Mouse (Mus musculus) midbrain, embryonic 12.5 days (tissue): ENCODE measurements around the gene Chst2. TPM values are rescaled to one million over a fixed set of nuclear protein-coding genes. Genes with fewer than 3 reads are reported as not detected.
A peak's percentile ranks its signal among the peaks of the same experiment; 100 is the strongest.

Experiments used
- ATAC-seq: fragments of 200-750 bp; cut with Nextera tagmentation; 2 replicates; pipeline ENCODE4 v1.8.0; 2017; ENCODE audit warnings: low read depth, moderate TSS enrichment, moderate library complexity; ENCODE audit not compliant: low FRiP score
- H3K27ac ChIP-seq: fragments of 300-500 bp; sonication (generic); replicated peaks from 2 replicates; pipeline ENCODE4 v1.5.1; 2016; ENCODE audit warnings: mild to moderate bottlenecking
- H3K27me3 ChIP-seq: fragments of 300-500 bp; sonication (generic); 2 replicates; pipeline ENCODE4 v1.6.1; 2016; ENCODE audit warnings: mild to moderate bottlenecking
- H3K36me3 ChIP-seq: fragments of 300-500 bp; sonication (generic); 2 replicates; pipeline ENCODE4 v1.6.1; 2016
- H3K4me1 ChIP-seq: fragments of 300-500 bp; sonication (generic); 2 replicates; pipeline ENCODE4 v1.6.1; 2016
- H3K4me2 ChIP-seq: fragments of 300-500 bp; sonication (generic); replicated peaks from 2 replicates; pipeline ENCODE4 v1.6.1; 2016; ENCODE audit warnings: mild to moderate bottlenecking, moderate library complexity
- H3K4me3 ChIP-seq: fragments of 300-500 bp; sonication (generic); 2 replicates; pipeline ENCODE4 v1.5.1; 2016; ENCODE audit warnings: mild to moderate bottlenecking
- H3K9ac ChIP-seq: fragments of 300-500 bp; sonication (generic); replicated peaks from 2 replicates; pipeline ENCODE4 v1.6.1; 2016; ENCODE audit warnings: mild to moderate bottlenecking, moderate library complexity
- H3K9me3 ChIP-seq: fragments of 300-500 bp; sonication (generic); 2 replicates; pipeline ENCODE4 v1.6.1; 2016; ENCODE audit warnings: mild to moderate bottlenecking
- WGBS: fragments of 180-500 bp; shearing (Covaris S2); methylation state at CpG from one replicate; pipeline ENCODE4 v1.1.7; 2016; 5-methylcytosine and 5-hydroxymethylcytosine counted together
- polyA plus RNA-seq: library from polyadenylated mRNA; unstranded; fragments of >200 nt; fragmentation: Nextera tagmentation; extraction: Ambion mirVana; gene quantifications from 2 replicates; pipeline ENCODE4 v1.2.1, GENCODE M21; 2016

Gene Chst2
- polyA plus RNA-seq, result 7.2 and 8.5 TPM in 2 replicates

DNA sequence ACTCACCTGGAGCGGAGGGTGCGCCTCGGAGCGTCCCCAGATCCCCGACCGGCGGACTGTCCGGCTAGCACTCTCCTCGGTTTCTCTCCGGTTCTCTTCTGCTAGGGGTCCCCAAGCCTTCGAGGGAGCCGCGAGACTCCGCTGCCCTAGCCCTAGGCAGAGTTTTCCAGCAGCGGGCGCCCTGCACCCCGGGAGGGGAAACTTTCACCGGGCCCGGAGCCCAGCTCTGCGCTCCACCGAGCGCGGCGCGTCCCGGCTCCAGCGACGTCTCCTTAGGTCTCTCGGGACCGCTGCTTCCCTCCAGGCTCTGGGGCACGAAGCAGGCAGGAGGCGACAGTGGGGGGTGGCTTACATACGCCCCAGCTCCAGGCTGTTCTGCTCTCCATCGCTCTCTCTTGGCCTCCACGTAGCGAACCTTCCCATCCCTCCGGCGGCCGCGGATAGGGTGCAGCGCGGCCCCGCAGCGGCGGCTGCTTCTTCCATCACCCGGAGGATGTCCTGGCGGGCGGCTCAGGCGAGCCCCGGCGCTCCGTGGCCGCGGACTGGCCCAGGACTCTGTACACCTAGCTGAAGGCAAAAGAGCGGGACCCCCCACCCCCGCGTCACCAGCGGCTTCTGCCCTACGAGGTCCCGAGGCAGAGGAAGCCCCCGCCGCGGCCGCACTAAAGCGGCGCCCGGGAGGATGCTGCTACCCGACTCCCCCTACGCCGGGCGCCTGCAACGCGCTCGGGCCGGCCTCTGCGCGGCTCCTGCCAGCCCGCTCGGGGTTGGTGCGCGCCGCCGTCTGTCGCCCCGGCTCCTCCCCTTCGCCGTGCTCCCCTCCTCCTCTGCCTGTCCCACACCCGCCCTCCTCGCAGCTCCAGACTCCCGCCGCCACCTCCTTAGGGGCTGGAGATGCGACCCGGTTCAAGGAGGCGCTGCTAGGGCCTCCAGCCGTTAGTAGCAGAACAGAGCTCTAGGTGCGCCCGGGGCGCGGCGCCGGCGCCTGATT lies at the start of gene Chst2:
TSS of gene Chst2 (minus strand) at position 152 of the 991 bp plus-strand sequence.
- H3K9me3 ChIP-seq, result no peaks in the 10 kb centered on the region
- peak; percentile 94 for ATAC-seq
- H3K4me1 ChIP-seq, result peaks cover 18% of the 10 kb centered on the region
- under 1% methylated on average over 102 of the region's 102 CpGs for WGBS
- peak within 1 kb of the TSS; percentile 92 for H3K4me2 ChIP-seq
- peak within 1 kb of the TSS; percentile 81 for H3K27ac ChIP-seq
- H3K9ac ChIP-seq, result peak within 1 kb of the TSS; percentile 83
- H3K27me3 ChIP-seq, result peaks cover 14% of the 10 kb centered on the region
- H3K4me3 ChIP-seq, result peak within 1 kb of the TSS; percentile 82
- no peaks in the 10 kb centered on the region for H3K36me3 ChIP-seq

DNA sequence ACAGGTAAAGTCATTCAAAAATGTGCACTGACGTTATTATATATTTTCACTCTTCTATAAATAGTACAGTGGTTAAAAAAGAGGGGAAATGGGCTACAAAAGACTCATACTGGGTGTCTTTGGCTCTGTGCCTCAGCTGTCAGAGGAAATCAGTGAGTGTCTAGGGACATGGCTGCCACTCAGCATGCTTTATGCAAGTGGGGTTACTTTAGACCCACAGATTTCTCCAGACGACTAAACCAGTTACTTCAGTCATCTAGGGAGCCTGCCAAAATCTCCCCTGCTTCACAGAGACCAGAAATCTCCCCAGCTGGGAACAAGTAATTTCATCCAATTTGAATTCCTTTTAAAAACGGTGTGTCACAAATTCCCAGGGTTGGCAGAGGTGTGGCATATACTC lies 45.4 kb upstream of the Chst2 start:
- Histone ChIP-seq H3K27ac (no peak overlapping the region), H3K4me2 (no peak overlapping the region), H3K9ac (no peak overlapping the region), H3K9me3 (no peaks in the 10 kb centered on the region), H3K27me3 (no peaks in the 10 kb centered on the region), H3K36me3 (peaks cover 8% of the 10 kb centered on the region; the same call in 1 of the 2 replicates), H3K4me3 (no peak overlapping the region), H3K4me1 (no peaks in the 10 kb centered on the region)
- no peak for ATAC-seq
- 62% methylated on average over 3 of the region's 3 CpGs for WGBS

DNA sequence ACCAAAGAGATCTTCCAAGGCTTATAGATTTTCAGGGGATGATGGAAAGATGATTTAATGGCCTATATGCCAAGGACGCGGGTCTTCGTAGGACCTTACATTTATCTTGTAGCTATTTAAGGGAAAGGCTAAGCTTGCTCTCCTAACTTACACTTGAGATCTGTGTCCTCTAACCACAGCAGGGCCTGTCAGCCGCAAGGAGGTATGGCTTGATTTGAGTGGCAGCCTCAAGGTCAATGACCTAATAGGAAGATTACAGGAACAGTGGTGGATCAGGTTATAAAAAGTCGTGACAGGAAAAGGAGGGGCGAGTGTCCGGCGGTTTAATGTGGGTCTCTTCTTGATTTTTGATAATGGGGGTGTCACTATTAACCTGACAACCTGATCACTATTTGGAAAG lies 44.1 kb upstream of the Chst2 start:
- H3K4me3 ChIP-seq, result no peak overlapping the region
- no peak for ATAC-seq
- no peaks in the 10 kb centered on the region for H3K27me3 ChIP-seq
- H3K27ac ChIP-seq, result no peak overlapping the region
- 98% methylated on average over 8 of the region's 8 CpGs for WGBS
- H3K9ac ChIP-seq, result no peak overlapping the region
- H3K4me2 ChIP-seq, result no peak overlapping the region
- no peaks in the 10 kb centered on the region for H3K4me1 ChIP-seq
- no peaks in the 10 kb centered on the region for H3K36me3 ChIP-seq
- H3K9me3 ChIP-seq, result no peaks in the 10 kb centered on the region

DNA sequence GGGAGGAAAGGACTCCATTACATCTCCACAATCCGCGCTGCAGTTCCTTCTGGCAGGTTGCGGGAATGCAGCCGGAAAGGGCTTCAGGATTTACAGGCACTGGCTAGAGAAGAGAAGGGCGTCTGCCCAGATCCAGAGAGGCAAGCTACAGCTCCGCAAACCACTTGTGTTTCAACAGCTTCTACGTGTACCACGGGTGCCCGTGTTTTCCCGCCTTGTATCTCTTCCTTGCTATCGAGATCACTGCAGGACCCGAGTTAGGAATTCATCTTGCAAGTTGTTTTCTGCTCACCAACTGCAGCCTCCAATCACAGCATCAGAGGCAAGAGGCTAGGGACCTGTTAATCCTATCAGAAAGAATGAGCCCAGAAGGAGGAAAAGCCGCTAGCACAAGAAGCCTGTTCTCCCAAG lies 35.8 kb upstream of the Chst2 start:
- Histone ChIP-seq H3K4me3 (peak overlapping the region; percentile 29), H3K27me3 (no peaks in the 10 kb centered on the region; the same call in 1 of the 2 replicates), H3K4me2 (peak overlapping the region; percentile 55), H3K4me1 (peaks cover 14% of the 10 kb centered on the region), H3K36me3 (no peaks in the 10 kb centered on the region), H3K9me3 (0 out of 2 replicates have a peak, but pooled peaks cover 6% of the 10 kb centered on the region), H3K9ac (no peak overlapping the region), H3K27ac (no peak overlapping the region)
- ATAC-seq, result peak; percentile 74
- 4% methylated on average over 13 of the region's 13 CpGs for WGBS

DNA sequence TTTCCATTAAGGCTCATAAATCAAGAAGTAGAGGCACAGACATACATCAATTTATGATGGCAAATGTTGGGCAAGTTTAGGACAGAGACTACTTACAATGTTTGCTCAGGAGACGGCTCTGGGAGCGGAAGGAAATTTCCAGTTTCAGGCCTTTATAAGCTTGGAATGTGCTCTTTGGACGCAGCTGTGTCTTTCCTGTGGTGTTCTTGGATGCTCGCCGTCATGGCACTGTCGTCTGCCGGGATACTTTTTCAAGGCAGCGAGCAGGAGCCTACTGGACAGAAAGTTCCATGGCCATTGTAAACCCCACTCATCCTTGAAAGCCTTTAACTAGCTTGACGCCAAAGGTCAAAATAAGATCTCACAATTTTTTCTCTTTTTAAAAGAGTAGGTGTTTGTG lies 31.4 kb upstream of the Chst2 start:
- no peaks in the 10 kb centered on the region for H3K36me3 ChIP-seq
- WGBS, result 87% methylated on average over 9 of the region's 9 CpGs
- H3K4me1 ChIP-seq, result peaks cover 10% of the 10 kb centered on the region
- H3K27me3 ChIP-seq, result no peaks in the 10 kb centered on the region; the same call in 1 of the 2 replicates
- no peaks in the 10 kb centered on the region for H3K9me3 ChIP-seq
- no peak overlapping the region for H3K9ac ChIP-seq
- H3K27ac ChIP-seq, result no peak overlapping the region
- no peak for ATAC-seq
- H3K4me3 ChIP-seq, result no peak overlapping the region
- H3K4me2 ChIP-seq, result no peak overlapping the region

DNA sequence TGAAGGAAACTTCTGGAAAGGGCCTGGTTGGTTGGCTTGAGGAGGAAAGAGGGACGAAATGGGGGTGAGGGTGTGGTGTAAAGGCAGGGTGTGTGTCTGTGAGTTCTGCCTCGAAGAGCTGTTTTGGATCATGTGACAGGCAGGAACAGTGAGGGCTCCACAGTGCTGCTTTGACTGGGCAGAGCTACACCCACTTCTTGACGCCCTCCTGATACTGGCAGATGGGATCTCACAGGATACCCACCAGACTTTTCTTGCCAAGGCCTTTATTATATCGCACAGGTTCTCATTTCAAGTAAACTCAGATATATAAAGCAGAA lies 29.7 kb upstream of the Chst2 start:
- H3K4me3 ChIP-seq, result no peak overlapping the region
- no peaks in the 10 kb centered on the region for H3K9me3 ChIP-seq
- 79% methylated on average over 4 of the region's 4 CpGs for WGBS
- no peaks in the 10 kb centered on the region for H3K36me3 ChIP-seq
- 0 out of 2 replicates have a peak, but pooled peaks have one; percentile 28 for ATAC-seq
- H3K4me2 ChIP-seq, result no peak overlapping the region
- H3K27me3 ChIP-seq, result no peaks in the 10 kb centered on the region; the same call in 1 of the 2 replicates
- H3K9ac ChIP-seq, result no peak overlapping the region
- no peaks in the 10 kb centered on the region for H3K4me1 ChIP-seq
- H3K27ac ChIP-seq, result no peak overlapping the region

DNA sequence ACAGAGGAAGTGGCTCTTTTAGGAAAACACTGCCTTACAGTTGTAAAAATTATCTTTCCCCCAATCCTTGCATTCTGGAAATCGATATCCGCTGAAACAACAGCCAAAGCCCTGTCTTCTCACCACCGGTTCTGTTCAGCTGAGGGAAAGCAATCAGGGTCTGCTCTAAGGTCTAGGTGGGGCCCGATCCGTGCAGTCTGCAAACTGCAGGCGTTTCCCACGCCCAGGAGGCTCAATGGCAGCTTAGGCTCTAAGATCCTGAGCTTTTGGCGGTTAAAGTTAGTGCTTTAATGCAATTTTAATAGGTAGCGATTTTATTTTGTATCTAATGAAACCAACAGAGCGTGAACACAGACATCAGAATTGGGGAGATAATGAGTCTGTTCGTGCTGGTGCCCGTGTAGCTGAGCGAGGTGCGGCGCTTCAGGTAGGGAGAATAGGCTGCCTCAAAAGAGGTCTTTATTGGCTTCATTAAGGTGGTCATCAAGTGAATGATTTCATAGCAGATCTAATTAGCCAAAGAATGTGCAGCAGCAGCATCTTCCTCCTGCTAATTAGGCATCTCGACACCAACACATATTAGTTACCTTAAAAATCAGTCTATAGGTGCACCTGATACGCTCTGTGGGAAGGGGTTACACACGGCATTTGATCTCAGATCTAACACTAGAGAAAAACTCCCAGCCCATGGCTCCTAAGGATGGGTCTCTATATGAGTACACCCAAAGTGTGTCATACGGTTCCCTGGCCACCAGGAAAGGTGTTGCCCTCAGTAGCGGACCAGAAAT lies 29.2 kb upstream of the Chst2 start:
- Histone ChIP-seq H3K9me3 (no peaks in the 10 kb centered on the region), H3K4me2 (no peak overlapping the region), H3K4me3 (no peak overlapping the region), H3K9ac (no peak overlapping the region), H3K27me3 (no peaks in the 10 kb centered on the region; the same call in 1 of the 2 replicates), H3K4me1 (no peaks in the 10 kb centered on the region), H3K27ac (no peak overlapping the region), H3K36me3 (no peaks in the 10 kb centered on the region)
- WGBS, result 80% methylated on average over 20 of the region's 20 CpGs
- ATAC-seq, result peak; percentile 68; the same call in 1 of the 2 replicates

DNA sequence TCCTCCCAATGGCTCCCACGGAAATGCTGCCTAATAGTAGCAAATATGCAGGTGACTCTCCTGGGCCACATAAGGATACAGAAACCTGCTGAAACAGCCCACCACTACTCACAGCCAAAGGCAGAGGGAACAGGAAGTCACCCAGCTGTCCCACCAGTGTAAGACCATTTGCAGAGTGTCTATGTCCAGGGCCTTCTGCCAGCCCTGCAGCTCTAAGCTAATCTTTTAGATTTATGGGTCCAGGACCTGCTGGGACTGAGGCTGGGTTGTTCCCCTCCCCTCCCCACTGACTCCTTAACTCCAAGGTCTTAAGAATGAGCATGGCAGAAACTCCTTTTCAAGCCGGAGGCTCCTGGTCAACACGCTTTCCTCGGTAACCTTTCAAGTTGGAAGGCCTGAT lies 21.8 kb upstream of the Chst2 start:
- no peak for ATAC-seq
- H3K9ac ChIP-seq, result no peak overlapping the region
- H3K4me3 ChIP-seq, result no peak overlapping the region
- WGBS, result 86% methylated on average over 4 of the region's 4 CpGs
- H3K4me1 ChIP-seq, result no peaks in the 10 kb centered on the region
- no peaks in the 10 kb centered on the region for H3K9me3 ChIP-seq
- H3K4me2 ChIP-seq, result no peak overlapping the region
- no peak overlapping the region for H3K27ac ChIP-seq
- H3K27me3 ChIP-seq, result no peaks in the 10 kb centered on the region
- H3K36me3 ChIP-seq, result no peaks in the 10 kb centered on the region

DNA sequence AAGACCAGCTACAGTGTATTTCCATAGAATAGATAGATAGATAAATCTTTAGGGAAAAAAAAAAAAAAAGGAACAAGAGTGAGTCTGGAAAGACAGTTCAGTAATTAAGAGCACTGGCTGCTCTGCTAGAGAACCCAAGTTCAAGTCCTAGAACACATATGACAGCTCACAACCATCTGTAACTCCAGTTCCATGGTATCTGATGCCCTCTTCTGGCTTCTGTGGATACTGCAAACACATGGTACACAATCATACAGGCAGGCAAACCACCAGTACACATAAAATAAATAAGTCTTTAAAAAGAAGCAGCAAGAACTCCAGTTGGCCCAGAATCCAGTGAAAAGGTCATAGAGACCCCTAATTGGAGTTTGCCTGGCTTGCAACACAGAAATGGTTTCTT lies 7.4 kb upstream of the Chst2 start:
- H3K27me3 ChIP-seq, result no peaks in the 10 kb centered on the region
- no peaks in the 10 kb centered on the region for H3K4me1 ChIP-seq
- ATAC-seq, result no peak
- no peak overlapping the region for H3K27ac ChIP-seq
- no peak overlapping the region for H3K9ac ChIP-seq
- no peaks in the 10 kb centered on the region for H3K9me3 ChIP-seq
- H3K4me3 ChIP-seq, result no peak overlapping the region
- no peak overlapping the region for H3K4me2 ChIP-seq
- H3K36me3 ChIP-seq, result no peaks in the 10 kb centered on the region

DNA sequence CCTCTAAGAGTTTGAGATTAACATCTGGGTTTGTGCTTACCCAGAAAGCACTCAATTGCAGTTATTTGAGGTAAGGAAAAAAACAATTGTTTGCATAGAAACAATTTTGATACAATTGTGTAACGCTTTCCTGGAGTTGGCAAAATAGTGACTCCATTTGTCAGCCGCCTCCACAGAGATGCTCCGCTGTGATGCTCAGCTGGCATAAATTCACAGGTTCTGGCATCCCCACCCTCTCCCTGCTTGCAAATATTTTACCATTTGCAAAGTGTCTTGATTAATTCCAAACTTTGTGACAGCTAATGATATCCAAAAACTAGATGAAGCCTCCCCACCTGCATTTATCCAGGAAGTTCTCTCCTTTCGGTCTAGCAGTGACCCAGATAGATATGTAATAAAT lies 5.5 kb upstream of the Chst2 start:
- H3K4me1 ChIP-seq, result peaks cover 8% of the 10 kb centered on the region
- H3K36me3 ChIP-seq, result no peaks in the 10 kb centered on the region
- WGBS, result 90% methylated on average over 4 of the region's 4 CpGs
- H3K27ac ChIP-seq, result no peak overlapping the region
- no peak overlapping the region for H3K4me2 ChIP-seq
- H3K4me3 ChIP-seq, result no peak overlapping the region
- H3K9ac ChIP-seq, result no peak overlapping the region
- no peak for ATAC-seq
- peaks cover 6% of the 10 kb centered on the region; the same call in 1 of the 2 replicates for H3K27me3 ChIP-seq
- H3K9me3 ChIP-seq, result no peaks in the 10 kb centered on the region

DNA sequence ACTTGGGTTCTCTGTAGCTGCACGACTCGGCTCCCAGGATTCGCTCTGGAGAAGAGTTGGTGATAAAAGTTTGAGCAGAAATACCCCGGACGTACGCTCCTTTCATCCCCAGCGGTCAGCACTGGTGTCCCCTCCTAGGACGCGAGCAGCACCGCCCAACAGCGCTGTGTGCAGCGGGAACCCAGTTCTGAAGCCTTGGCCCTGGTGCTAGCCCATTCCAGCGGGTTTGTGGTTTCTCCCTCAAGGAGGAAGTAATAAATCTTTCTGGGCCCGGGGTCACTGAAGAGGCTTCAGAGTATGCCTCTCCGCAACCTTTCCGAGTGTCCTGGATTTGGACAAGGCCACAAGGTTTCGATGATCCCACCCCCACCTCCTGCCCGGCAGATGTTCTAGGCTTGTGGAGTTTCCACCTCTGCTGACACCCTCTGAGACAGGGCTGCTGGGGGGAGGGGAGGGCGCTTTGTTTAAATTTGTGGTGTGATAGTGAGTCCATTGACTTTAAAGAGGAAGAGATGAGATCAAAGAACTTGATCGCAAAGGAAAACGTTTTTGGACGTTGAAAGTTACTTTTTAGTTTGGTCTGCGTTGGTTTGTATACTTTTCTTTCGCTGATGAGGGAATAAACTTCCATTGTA lies 1.2 kb upstream of the Chst2 start:
- Histone ChIP-seq H3K27ac (peak overlapping the region; percentile 81), H3K4me2 (peak overlapping the region; percentile 92), H3K4me1 (peaks cover 18% of the 10 kb centered on the region), H3K27me3 (peaks cover 14% of the 10 kb centered on the region), H3K4me3 (peak overlapping the region; percentile 82), H3K9me3 (no peaks in the 10 kb centered on the region), H3K36me3 (no peaks in the 10 kb centered on the region), H3K9ac (peak overlapping the region; percentile 83)
- no peak; the same call in 1 of the 2 replicates for ATAC-seq
- 1% methylated on average over 24 of the region's 24 CpGs for WGBS
